Mouse (Mus musculus): ENCODE measurements around the gene Ube4b.

The Ube4b gene

GRCm38 (mm10) chr4:149429592-149429991 lies 3.0 kb upstream of the Ube4b start:
- DNase-seq = peak; percentile 89

- peak; percentile 67 to 77 for DNase-seq
Measured at GRCm38 (mm10) chr4:149425801-149426292, 702 bp downstream of the Ube4b start.

GRCm38 (mm10) chr4:149424755-149425154 lies 1.8 kb downstream of the Ube4b start:
- DNase-seq = peak in 1 of 2 experiments; percentile 50

GRCm38 (mm10) chr4:149417854-149418365 lies 8.6 kb downstream of the Ube4b start:
- no peak for DNase-seq

GRCm38 (mm10) chr4:149416986-149417385 lies 9.6 kb downstream of the Ube4b start:
- no peak for DNase-seq

GRCm38 (mm10) chr4:149416417-149416816 lies 10.1 kb downstream of the Ube4b start:
- DNase-seq = no peak

- no peak for DNase-seq
Measured at GRCm38 (mm10) chr4:149415651-149416169, 10.8 kb downstream of the Ube4b start.

GRCm38 (mm10) chr4:149414259-149414658 lies 12.3 kb downstream of the Ube4b start:
- DNase-seq = no peak

- no peak for DNase-seq
Measured at GRCm38 (mm10) chr4:149409759-149410158, 16.8 kb downstream of the Ube4b start.

GRCm38 (mm10) chr4:149408331-149408730 lies 18.2 kb downstream of the Ube4b start:
- no peak for DNase-seq

- no peak for DNase-seq
Measured at GRCm38 (mm10) chr4:149407461-149407860, 19.1 kb downstream of the Ube4b start.

- DNase-seq = no peak
Measured at GRCm38 (mm10) chr4:149405713-149406443, 20.7 kb downstream of the Ube4b start.

- peak in 1 of 2 experiments; percentile 72 for DNase-seq
Measured at GRCm38 (mm10) chr4:149404640-149405465, 21.7 kb downstream of the Ube4b start.

GRCm38 (mm10) chr4:149403037-149403436 lies 23.5 kb downstream of the Ube4b start:
- DNase-seq = no peak

GRCm38 (mm10) chr4:149401591-149401982 lies 25.0 kb downstream of the Ube4b start:
- no peak for DNase-seq

GRCm38 (mm10) chr4:149400878-149401590 lies 25.5 kb downstream of the Ube4b start:
- peak; percentile 57 to 64 for DNase-seq

GRCm38 (mm10) chr4:149399331-149399910 lies 27.1 kb downstream of the Ube4b start:
- no peak for DNase-seq

GRCm38 (mm10) chr4:149398181-149398735 lies 28.3 kb downstream of the Ube4b start:
- DNase-seq = no peak

- DNase-seq = no peak
Measured at GRCm38 (mm10) chr4:149396433-149397306, 29.9 kb downstream of the Ube4b start.

- peak in 1 of 2 experiments; percentile 43 for DNase-seq
Measured at GRCm38 (mm10) chr4:149395581-149395980, 31.0 kb downstream of the Ube4b start.

GRCm38 (mm10) chr4:149394292-149394691 lies 32.3 kb downstream of the Ube4b start:
- no peak for DNase-seq

Measured in cerebellum, postnatal 25 days (tissue).